Mouse (Mus musculus) cerebellum, adult 2 months (tissue): ENCODE measurements around the gene Fmnl2.

Experiments used
- CTCF ChIP-seq: fragments of 200-500 bp; IDR thresholded peaks from 2 replicates; pipeline ENCODE4 v1.5.1; 2011; ENCODE audit warnings: low read depth, mild to moderate bottlenecking, control low read depth, low read length, moderate library complexity, borderline replicate concordance; ENCODE audit not compliant: insufficient read depth
- POLR2A ChIP-seq: fragments of 200-500 bp; IDR thresholded peaks from 2 replicates; pipeline ENCODE4 v1.6.1; 2011; ENCODE audit warnings: low read length, control low read depth, borderline replicate concordance; ENCODE audit not compliant: insufficient read depth

- TF ChIP-seq CTCF (no peak), POLR2A (no peak)
These were observed 128.7 kb downstream of the Fmnl2 start for GRCm38 (mm10) chr2:52986354-52986753.
